Mouse (Mus musculus): ENCODE data around the gene B3gnt2.

The B3gnt2 gene

GRCm38 (mm10) chr11:22813921-22814704 lies 46.6 kb downstream of the B3gnt2 start:
- DNase-seq, result no peak

- no peak for DNase-seq
Measured at GRCm38 (mm10) chr11:22813427-22813826, 47.3 kb downstream of the B3gnt2 start.

- no peak for DNase-seq
Measured at GRCm38 (mm10) chr11:22811413-22811812, 49.3 kb downstream of the B3gnt2 start.

- no peak for DNase-seq
Measured at GRCm38 (mm10) chr11:22809465-22810096, 51.2 kb downstream of the B3gnt2 start.

GRCm38 (mm10) chr11:22808040-22808439 lies 52.7 kb downstream of the B3gnt2 start:
- DNase-seq, result no peak

GRCm38 (mm10) chr11:22805171-22805570 lies 55.6 kb downstream of the B3gnt2 start:
- no peak for DNase-seq

GRCm38 (mm10) chr11:22799987-22800424 lies 60.8 kb downstream of the B3gnt2 start:
- DNase-seq, result peak in 1 of 2 experiments; percentile 37

- no peak for DNase-seq
Measured at GRCm38 (mm10) chr11:22798916-22799315, 61.8 kb downstream of the B3gnt2 start.

GRCm38 (mm10) chr11:22794734-22795133 lies 66.0 kb downstream of the B3gnt2 start:
- DNase-seq, result no peak

- no peak for DNase-seq
Measured at GRCm38 (mm10) chr11:22793881-22794203, 66.9 kb downstream of the B3gnt2 start.

GRCm38 (mm10) chr11:22793176-22793880 lies 67.4 kb downstream of the B3gnt2 start:
- peak in 1 of 2 experiments; percentile 29 for DNase-seq

GRCm38 (mm10) chr11:22792149-22792548 lies 68.6 kb downstream of the B3gnt2 start:
- DNase-seq, result no peak

GRCm38 (mm10) chr11:22791726-22792125 lies 69.0 kb downstream of the B3gnt2 start:
- no peak for DNase-seq

GRCm38 (mm10) chr11:22787833-22788232 lies 72.9 kb downstream of the B3gnt2 start:
- no peak for DNase-seq

- no peak for DNase-seq
Measured at GRCm38 (mm10) chr11:22784477-22784876, 76.3 kb downstream of the B3gnt2 start.

- no peak for DNase-seq
Measured at GRCm38 (mm10) chr11:22782705-22783124, 78.0 kb downstream of the B3gnt2 start.

- no peak for DNase-seq
Measured at GRCm38 (mm10) chr11:22781190-22781589, 79.6 kb downstream of the B3gnt2 start.

GRCm38 (mm10) chr11:22780761-22781160 lies 80.0 kb downstream of the B3gnt2 start:
- no peak for DNase-seq

GRCm38 (mm10) chr11:22779821-22780551 lies 80.8 kb downstream of the B3gnt2 start:
- no peak for DNase-seq

GRCm38 (mm10) chr11:22778596-22778995 lies 82.2 kb downstream of the B3gnt2 start:
- DNase-seq, result no peak

GRCm38 (mm10) chr11:22777531-22777930 lies 83.2 kb downstream of the B3gnt2 start:
- DNase-seq, result peak; percentile 31 to 41

GRCm38 (mm10) chr11:22774821-22775220 lies 85.9 kb downstream of the B3gnt2 start:
- DNase-seq, result no peak

GRCm38 (mm10) chr11:22766238-22766637 lies 94.5 kb downstream of the B3gnt2 start:
- DNase-seq, result no peak
